Mouse (Mus musculus): Measurements from ENCODE around the gene Cdh24. TPM values are rescaled to one million over a fixed set of nuclear protein-coding genes. Genes with fewer than 3 reads are reported as not detected.

Gene Cdh24
- total RNA-seq (2021): under 1 TPM; 0.27 to 0.44 TPM

- intact Hi-C loops (cut with DNase I): loop anchor here (1.0 to 10.0 kb wide), 5 partner anchors 58 to 577 kb away; no protein-coding TSS in a partner anchor
- DNase-seq: peak; percentile 86 to 89
These were observed at the start of gene Cdh24 for GRCm38 (mm10) chr14:54641305-54641969. Cdh24 (minus strand) TSS chr14:54641364.

- no peak for DNase-seq
- intact Hi-C loops (cut with DNase I): loop anchor here (5.0 to 10.0 kb wide), 2 partner anchors 35 to 452 kb away; no protein-coding TSS in a partner anchor
These were observed 46.1 kb upstream of the Cdh24 start for GRCm38 (mm10) chr14:54687251-54687650.

- intact Hi-C loops (cut with DNase I): loop anchor here (5.0 to 10.0 kb wide), 2 partner anchors 34 to 452 kb away; no protein-coding TSS in a partner anchor
- peak; percentile 100 for DNase-seq
These were observed 45.5 kb upstream of the Cdh24 start, which contains the start of gene Acin1 for GRCm38 (mm10) chr14:54686522-54687143. Acin1 (minus strand) TSS chr14:54686931.

- intact Hi-C loops (cut with DNase I): loop anchor here (5.0 to 10.0 kb wide), 2 partner anchors 34 to 451 kb away; no protein-coding TSS in a partner anchor
- DNase-seq: no peak
These were observed 44.9 kb upstream of the Cdh24 start, which contains the start of gene 1700123O20Rik for GRCm38 (mm10) chr14:54686063-54686521. 1700123O20Rik (plus strand) TSS chr14:54686216.

- intact Hi-C loops (cut with DNase I): loop anchor here (5.0 to 10.0 kb wide), 2 partner anchors 33 to 451 kb away; no protein-coding TSS in a partner anchor
- DNase-seq: no peak
These were observed 44.3 kb upstream of the Cdh24 start for GRCm38 (mm10) chr14:54685471-54685870.

GRCm38 (mm10) chr14:54682396-54682795 lies 41.2 kb upstream of the Cdh24 start:
- intact Hi-C loops (cut with DNase I): loop anchor here (10.0 kb wide), 1 partner anchor 448 kb away; no protein-coding TSS in a partner anchor
- DNase-seq: no peak

GRCm38 (mm10) chr14:54678657-54679304 lies 37.6 kb upstream of the Cdh24 start:
- no peak for DNase-seq
- intact Hi-C loops (cut with DNase I): no loop called here

- no peak for DNase-seq
- intact Hi-C loops (cut with DNase I): no loop called here
These were observed 35.1 kb upstream of the Cdh24 start for GRCm38 (mm10) chr14:54676290-54676689.

GRCm38 (mm10) chr14:54674317-54674716 lies 33.2 kb upstream of the Cdh24 start:
- intact Hi-C loops (cut with DNase I): no loop called here
- no peak for DNase-seq

GRCm38 (mm10) chr14:54669381-54669780 lies 28.2 kb upstream of the Cdh24 start:
- intact Hi-C loops (cut with DNase I): no loop called here
- peak; percentile 43 to 61 for DNase-seq

GRCm38 (mm10) chr14:54664477-54665222 lies 23.5 kb upstream of the Cdh24 start:
- intact Hi-C loops (cut with DNase I): no loop called here

GRCm38 (mm10) chr14:54660009-54660408 lies 18.8 kb upstream of the Cdh24 start:
- DNase-seq: no peak
- intact Hi-C loops (cut with DNase I): no loop called here

More at GRCm38 (mm10) chr14:54664477-54665222, 23.5 kb upstream of the Cdh24 start:
- DNase-seq: no peak

- intact Hi-C loops (cut with DNase I): loop anchor here (5.0 kb wide), 1 partner anchor 34 kb away; the partner anchor contains the start of genes 1700123O20Rik and Acin1
- DNase-seq: peak; percentile 76 to 82
These were observed 12.3 kb upstream of the Cdh24 start for GRCm38 (mm10) chr14:54653496-54653895.

- intact Hi-C loops (cut with DNase I): loop anchor here (5.0 kb wide), 1 partner anchor 35 kb away; the partner anchor contains the start of genes 1700123O20Rik and Acin1
- DNase-seq: no peak
These were observed 11.6 kb upstream of the Cdh24 start for GRCm38 (mm10) chr14:54652787-54653186.

GRCm38 (mm10) chr14:54651556-54651955 lies 10.4 kb upstream of the Cdh24 start:
- intact Hi-C loops (cut with DNase I): loop anchor here (1.0 to 5.0 kb wide), 3 partner anchors 19 to 50 kb away; partner anchors contain the start of genes 1700123O20Rik and Acin1
- DNase-seq: no peak

- DNase-seq: peak; percentile 81 to 84
- intact Hi-C loops (cut with DNase I): loop anchor here (1.0 to 5.0 kb wide), 3 partner anchors 20 to 50 kb away; partner anchors contain the start of genes 1700123O20Rik and Acin1
These were observed 9.7 kb upstream of the Cdh24 start for GRCm38 (mm10) chr14:54650621-54651454.

GRCm38 (mm10) chr14:54647900-54648299 lies 6.7 kb upstream of the Cdh24 start:
- DNase-seq: no peak
- intact Hi-C loops (cut with DNase I): loop anchor here (10.0 kb wide), 1 partner anchor 583 kb away; no protein-coding TSS in a partner anchor

- intact Hi-C loops (cut with DNase I): loop anchor here (10.0 kb wide), 1 partner anchor 582 kb away; no protein-coding TSS in a partner anchor
- DNase-seq: no peak
These were observed 5.9 kb upstream of the Cdh24 start for GRCm38 (mm10) chr14:54646898-54647636.
